Mouse (Mus musculus): ENCODE data around the gene S100a14.
A peak's percentile ranks its signal among the peaks of the same experiment; 100 is the strongest.

Gene S100a14

GRCm38 (mm10) chr3:90517711-90518110 is 8.9 kb upstream of the S100a14 start:
- no peak for DNase-seq (ENCODE audit: low read depth, low spot score)

GRCm38 (mm10) chr3:90525421-90525820 is 1.2 kb upstream of the S100a14 start:
- no peak for DNase-seq (ENCODE audit: low read depth, low spot score)

- no peak for DNase-seq (ENCODE audit: low read depth, low spot score)
These were observed 580 bp upstream of the S100a14 start for GRCm38 (mm10) chr3:90526076-90526475.

- DNase-seq (ENCODE audit: low read depth, low spot score): no peak
These were observed 726 bp downstream of the S100a14 start for GRCm38 (mm10) chr3:90527291-90527873.

GRCm38 (mm10) chr3:90531713-90532112 is 5.1 kb downstream of the S100a14 start:
- no peak for DNase-seq (ENCODE audit: low read depth, low spot score)

- no peak for DNase-seq (ENCODE audit: low read depth, low spot score)
These were observed 8.8 kb downstream of the S100a14 start for GRCm38 (mm10) chr3:90535446-90535845.

GRCm38 (mm10) chr3:90537141-90537904 is 10.7 kb downstream of the S100a14 start, which contains the start of gene S100a16:
Gene S100a16 (plus strand): TSS chr3:90537254.
- no peak for DNase-seq (ENCODE audit: low read depth, low spot score)

- no peak for DNase-seq (ENCODE audit: low read depth, low spot score)
These were observed 11.2 kb downstream of the S100a14 start for GRCm38 (mm10) chr3:90537905-90538296.

GRCm38 (mm10) chr3:90540904-90541303 is 14.2 kb downstream of the S100a14 start:
- DNase-seq (ENCODE audit: low read depth, low spot score): no peak

- DNase-seq (ENCODE audit: low read depth, low spot score): peak; percentile 40
These were observed 23.2 kb downstream of the S100a14 start for GRCm38 (mm10) chr3:90549676-90550420.

- no peak for DNase-seq (ENCODE audit: low read depth, low spot score)
These were observed 23.8 kb downstream of the S100a14 start for GRCm38 (mm10) chr3:90550421-90550790.

GRCm38 (mm10) chr3:90552231-90552630 is 25.6 kb downstream of the S100a14 start:
- no peak for DNase-seq (ENCODE audit: low read depth, low spot score)

- DNase-seq (ENCODE audit: low read depth, low spot score): no peak
These were observed 29.3 kb downstream of the S100a14 start for GRCm38 (mm10) chr3:90555954-90556353.

- no peak for DNase-seq (ENCODE audit: low read depth, low spot score)
These were observed 33.5 kb downstream of the S100a14 start, which contains the start of gene S100a3 for GRCm38 (mm10) chr3:90560008-90560628. Gene S100a3 (plus strand): TSS chr3:90560578.

GRCm38 (mm10) chr3:90574691-90575090 is 48.0 kb downstream of the S100a14 start:
- DNase-seq (ENCODE audit: low read depth, low spot score): no peak

- no peak for DNase-seq (ENCODE audit: low read depth, low spot score)
These were observed 48.7 kb downstream of the S100a14 start for GRCm38 (mm10) chr3:90575320-90575719.

GRCm38 (mm10) chr3:90576351-90577001 is 49.8 kb downstream of the S100a14 start:
- no peak for DNase-seq (ENCODE audit: low read depth, low spot score)
